9 mouse cellular contexts compared by ENCODE assay signal in the genomic region with DNA sequence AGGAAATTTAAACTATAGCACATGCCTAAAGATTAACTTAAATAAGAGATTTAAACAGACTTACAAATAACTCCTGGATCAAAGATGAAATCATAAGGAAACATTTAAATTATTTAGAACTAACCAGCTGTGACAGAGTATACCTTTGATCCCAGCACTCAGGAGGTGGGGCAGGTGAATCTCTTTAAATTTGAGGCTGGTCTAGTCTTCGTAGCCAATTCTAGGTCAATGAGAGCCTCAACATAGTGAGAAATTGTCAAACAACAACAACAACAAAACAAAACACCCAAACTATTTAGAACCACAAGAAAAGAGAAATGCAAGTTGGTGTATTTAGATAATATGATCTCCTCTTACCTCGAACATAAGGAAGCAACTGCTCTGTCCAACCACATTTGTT. TPM values are rescaled to one million over a fixed set of nuclear protein-coding genes. Genes with fewer than 3 reads are reported as not detected.
DNase-seq lines count a peak whose midpoint lies in the region; ATAC-seq and TF ChIP-seq lines count a peak whose summit lies in the region.
"Had no signal": no experiment of that assay in that cellular context is flagged by ENCODE, and none has a peak within 500 bp of the region (broad histone marks: within the 10 kb centered on the region; RNA-seq: fewer than 3 reads in every experiment).

A gene (minus strand): TSS at position 101 of the 400 bp plus-strand sequence.

- no peaks in the 10 kb centered on the region for H3K36me3 ChIP-seq in heart, adult 2 months (ENCODE audit: control insufficient read depth, insufficient read depth, low read length)
- no peaks in the 10 kb centered on the region for H3K36me3 ChIP-seq in heart, embryonic 12.5 days
- H3K36me3 ChIP-seq in liver, embryonic 11.5 days (ENCODE audit: control insufficient read depth, insufficient read depth, low read length): no peaks in the 10 kb centered on the region
- H3K36me3 ChIP-seq: G1E had no signal

- no peak within 1 kb of the TSS for H3K27ac ChIP-seq in heart, adult 2 months
- no peak within 1 kb of the TSS for H3K27ac ChIP-seq in heart, embryonic 12.5 days (ENCODE audit: poor library complexity, severe bottlenecking)
- no peak within 1 kb of the TSS for H3K27ac ChIP-seq in liver, embryonic 11.5 days (ENCODE audit: low read depth, low read length)

- no peaks in the 10 kb centered on the region for H3K79me2 ChIP-seq in heart, adult 2 months (replicated peaks; ENCODE audit: control insufficient read depth, insufficient read depth, low read length)

- H3K9ac ChIP-seq in heart, adult 2 months (ENCODE audit: low read depth, low read length): no peak within 1 kb of the TSS
- H3K9ac ChIP-seq in heart, embryonic 12.5 days: no peak within 1 kb of the TSS
- H3K9ac ChIP-seq in liver, embryonic 11.5 days (ENCODE audit: low read depth, low read length): no peak within 1 kb of the TSS

- ATAC-seq in Patski: no peak
- no peak for ATAC-seq in heart, embryonic 12.5 days (ENCODE audit: insufficient number of reproducible peaks, low FRiP score)
- no peak for ATAC-seq in liver, embryonic 11.5 days (replicated peaks; ENCODE audit: low FRiP score)

- no peak within 1 kb of the TSS for H3K4me3 ChIP-seq in heart, adult 2 months
- H3K4me3 ChIP-seq in heart, embryonic 12.5 days: no peak within 1 kb of the TSS
- H3K4me3 ChIP-seq in liver, embryonic 11.5 days (ENCODE audit: low read depth, low read length): no peak within 1 kb of the TSS

- 90% methylated on average over 2 of the region's 2 CpGs for WGBS in heart, adult 2 months
- WGBS in heart, embryonic 12.5 days: 83% methylated on average over 2 of the region's 2 CpGs
- 81% methylated on average over 2 of the region's 2 CpGs for WGBS in liver, embryonic 11.5 days

- TF ChIP-seq POLR2A in heart, adult 2 months (IDR thresholded peaks at IDR 0.05; ENCODE audit: insufficient read depth, low read depth, low read length): no peak

- CTCF ChIA-PET in Patski (lab: Charles Lee): interaction anchor here (1.2 to 1.4 kb wide), 2 partner anchors 9 to 92 kb away, joined by 3 to 5 read pairs; no protein-coding TSS in a partner anchor

- in situ Hi-C loops in Patski (cut with MboI; ENCODE audit: low pct_unique_long_range_greater_than_20kb): no loop called here

- TF ChIP-seq CTCF in heart, adult 2 months (IDR thresholded peaks at IDR 0.05): no peak
- no peak for TF ChIP-seq CTCF in Patski (IDR thresholded peaks at IDR 0.05)

- H3K9me3 ChIP-seq in heart, embryonic 12.5 days (replicated peaks): peaks cover 4% of the 10 kb centered on the region
- H3K9me3 ChIP-seq in liver, embryonic 11.5 days (ENCODE audit: control insufficient read depth, low read length): no peaks in the 10 kb centered on the region; the same call in 1 of the 2 replicates

- H3K4me2 ChIP-seq in heart, embryonic 12.5 days: no peak within 1 kb of the TSS
- H3K4me2 ChIP-seq in liver, embryonic 11.5 days: no peak within 1 kb of the TSS

- no peak for DNase-seq in heart, adult 2 months
- DNase-seq in heart, adult 9 months (ENCODE audit: low spot score in 2 of 2): no peak
- DNase-seq in Patski (ENCODE audit: low read depth, low spot score): no peak
- DNase-seq in left cerebral cortex, postnatal 14 days (ENCODE audit: low spot score in 2 of 2): no peak
- DNase-seq in liver, embryonic 11.5 days (ENCODE audit: low spot score): no peak
- no peak for DNase-seq in spleen, postnatal 14 days (ENCODE audit: low spot score in 2 of 2)
- DNase-seq in adipocyte (ENCODE audit: low spot score): no peak

- H3K27me3 ChIP-seq in heart, adult 2 months (ENCODE audit: control insufficient read depth, insufficient read depth, low read length): no peaks in the 10 kb centered on the region
- H3K27me3 ChIP-seq in Patski: no peaks in the 10 kb centered on the region
- H3K27me3 ChIP-seq in heart, embryonic 12.5 days (replicated peaks): no peaks in the 10 kb centered on the region
- no peaks in the 10 kb centered on the region; the same call in 1 of the 2 replicates for H3K27me3 ChIP-seq in liver, embryonic 11.5 days (replicated peaks; ENCODE audit: control insufficient read depth, insufficient read depth, low read length)

- intact Hi-C loops in heart, adult 2 months (cut with DNase I): no loop called here
- intact Hi-C loops in left cerebral cortex, postnatal 14 days (cut with DNase I): no loop called here

- H3K4me1 ChIP-seq in heart, adult 2 months (ENCODE audit: control insufficient read depth, insufficient read depth, low read length): no peaks in the 10 kb centered on the region
- H3K4me1 ChIP-seq in heart, embryonic 12.5 days (replicated peaks): no peaks in the 10 kb centered on the region
- H3K4me1 ChIP-seq in liver, embryonic 11.5 days (replicated peaks; ENCODE audit: control insufficient read depth, insufficient read depth, low read length): no peaks in the 10 kb centered on the region

- TF ChIP-seq EP300 in heart, adult 2 months (IDR thresholded peaks at IDR 0.05; ENCODE audit: insufficient read depth, low read depth, low read length): no peak

- POLR2A ChIA-PET in Patski (lab: Charles Lee): no interaction called here

RNA-seq across cellular contexts. Expression of the gene that starts here (rescaled TPM):
- total RNA-seq in heart, adult 2 months (2021): 10 to 100 TPM; 11.6 to 12.2 TPM
- polyA plus RNA-seq in heart, adult 2 months (2012; rRNA removed): 6.7 and 8.8 TPM in 2 replicates
- 27.0 TPM for polyA plus RNA-seq in Patski (2021)
- polyA plus RNA-seq in heart, embryonic 12.5 days (2016; fragmentation: Nextera tagmentation; extraction: Ambion mirVana): 16.2 and 18.4 TPM in 2 replicates
- 10 to 100 TPM; 30.1 to 32.2 TPM for total RNA-seq in left cerebral cortex, postnatal 14 days (2021)
- 2.5 and 2.7 TPM in 2 replicates for polyA plus RNA-seq in liver, embryonic 11.5 days (2014; fragmentation: Nextera tagmentation; extraction: Ambion mirVana)
- polyA plus RNA-seq: G1E had no signal
